Mouse (Mus musculus): ENCODE measurements around the gene Zc3h14. TPM values are rescaled to one million over a fixed set of nuclear protein-coding genes. Genes with fewer than 3 reads are reported as not detected.
A peak's percentile ranks its signal among the peaks of the same experiment; 100 is the strongest.

The Zc3h14 gene
- polyA plus RNA-seq, 1 experiment from 2014 or later: 117 TPM

- H3K9me3 ChIP-seq: no peaks in the 10 kb centered on the region
- no peak overlapping the region for H3K9ac ChIP-seq
- no peak overlapping the region for H3K4me2 ChIP-seq
- no peak for ATAC-seq (ENCODE audit: low read depth)
- peaks cover 6% of the 10 kb centered on the region for H3K4me1 ChIP-seq (replicated peaks)
- no peak overlapping the region for H3K4me3 ChIP-seq
- no peaks in the 10 kb centered on the region for H3K36me3 ChIP-seq
- H3K27me3 ChIP-seq: no peaks in the 10 kb centered on the region
- no peak overlapping the region for H3K27ac ChIP-seq (replicated peaks)
- WGBS: 89% methylated on average over 7 of the region's 7 CpGs
Observed at GRCm38 (mm10) chr12:98726078-98726477, 20.7 kb upstream of the Zc3h14 start.

GRCm38 (mm10) chr12:98727186-98727585 is 19.6 kb upstream of the Zc3h14 start:
- Histone ChIP-seq H3K27ac (replicated peaks) (no peak overlapping the region), H3K4me2 (no peak overlapping the region), H3K36me3 (no peaks in the 10 kb centered on the region), H3K27me3 (no peaks in the 10 kb centered on the region), H3K9me3 (no peaks in the 10 kb centered on the region), H3K9ac (no peak overlapping the region), H3K4me3 (no peak overlapping the region), H3K4me1 (replicated peaks) (peaks cover 11% of the 10 kb centered on the region)
- no peak for ATAC-seq (ENCODE audit: low read depth)
- 85% methylated on average over 7 of the region's 7 CpGs for WGBS

GRCm38 (mm10) chr12:98730682-98731081 is 16.1 kb upstream of the Zc3h14 start:
- Histone ChIP-seq H3K4me2 (no peak overlapping the region), H3K9ac (no peak overlapping the region), H3K4me1 (replicated peaks) (peaks cover 36% of the 10 kb centered on the region), H3K9me3 (no peaks in the 10 kb centered on the region), H3K36me3 (no peaks in the 10 kb centered on the region), H3K4me3 (no peak overlapping the region), H3K27ac (replicated peaks) (no peak overlapping the region), H3K27me3 (no peaks in the 10 kb centered on the region)
- no peak for ATAC-seq (ENCODE audit: low read depth)
- WGBS: 76% methylated on average over 11 of the region's 11 CpGs

GRCm38 (mm10) chr12:98733165-98733564 is 13.6 kb upstream of the Zc3h14 start:
- no peaks in the 10 kb centered on the region for H3K9me3 ChIP-seq
- H3K4me1 ChIP-seq (replicated peaks): peaks cover 49% of the 10 kb centered on the region
- H3K4me2 ChIP-seq: peak overlapping the region; percentile 86
- no peak for ATAC-seq (ENCODE audit: low read depth)
- H3K4me3 ChIP-seq: peak overlapping the region; percentile 64
- no peaks in the 10 kb centered on the region for H3K36me3 ChIP-seq
- no peak overlapping the region for H3K27ac ChIP-seq (replicated peaks)
- H3K9ac ChIP-seq: peak overlapping the region; percentile 76
- 64% methylated on average over 3 of the region's 3 CpGs for WGBS
- H3K27me3 ChIP-seq: peaks cover 11% of the 10 kb centered on the region

GRCm38 (mm10) chr12:98733776-98734175 is 13.0 kb upstream of the Zc3h14 start:
- Histone ChIP-seq H3K4me1 (replicated peaks) (peaks cover 51% of the 10 kb centered on the region), H3K36me3 (no peaks in the 10 kb centered on the region), H3K4me3 (peak overlapping the region; percentile 64), H3K4me2 (peak overlapping the region; percentile 86), H3K27ac (replicated peaks) (no peak overlapping the region), H3K9ac (peak overlapping the region; percentile 76), H3K9me3 (no peaks in the 10 kb centered on the region), H3K27me3 (peaks cover 17% of the 10 kb centered on the region)
- ATAC-seq (ENCODE audit: low read depth): no peak
- WGBS: 11% methylated on average over 12 of the region's 12 CpGs

- peaks cover 23% of the 10 kb centered on the region for H3K27me3 ChIP-seq
- ATAC-seq (ENCODE audit: low read depth): peak; percentile 91
- H3K27ac ChIP-seq (replicated peaks): peak overlapping the region; percentile 72
- H3K9ac ChIP-seq: peak overlapping the region; percentile 76
- H3K36me3 ChIP-seq: no peaks in the 10 kb centered on the region
- under 1% methylated on average over 30 of the region's 30 CpGs for whole genome bisulfite sequencing
- H3K4me1 ChIP-seq (replicated peaks): peaks cover 51% of the 10 kb centered on the region
- H3K4me3 ChIP-seq: peak overlapping the region; percentile 64
- H3K4me2 ChIP-seq: peak overlapping the region; percentile 86
- H3K9me3 ChIP-seq: no peaks in the 10 kb centered on the region
Observed at GRCm38 (mm10) chr12:98734246-98734879, 12.4 kb upstream of the Zc3h14 start.

GRCm38 (mm10) chr12:98734880-98735801 is 11.6 kb upstream of the Zc3h14 start:
- Histone ChIP-seq H3K4me3 (peak overlapping the region; percentile 64), H3K4me2 (peak overlapping the region; percentile 86), H3K4me1 (replicated peaks) (peaks cover 51% of the 10 kb centered on the region), H3K9me3 (no peaks in the 10 kb centered on the region), H3K27ac (replicated peaks) (peak overlapping the region; percentile 43; the same call in 1 of the 2 replicates), H3K36me3 (no peaks in the 10 kb centered on the region), H3K9ac (peak overlapping the region; percentile 76), H3K27me3 (peaks cover 23% of the 10 kb centered on the region)
- peak; percentile 20 for ATAC-seq (ENCODE audit: low read depth)
- 11% methylated on average over 22 of the region's 22 CpGs for WGBS

- ATAC-seq (ENCODE audit: low read depth): peak; percentile 54
- no peaks in the 10 kb centered on the region for H3K36me3 ChIP-seq
- peak within 1 kb of the TSS; percentile 87 for H3K9ac ChIP-seq
- peaks cover 29% of the 10 kb centered on the region for H3K27me3 ChIP-seq
- peak within 1 kb of the TSS; percentile 72 for H3K4me3 ChIP-seq
- no peaks in the 10 kb centered on the region for H3K9me3 ChIP-seq
- peaks cover 40% of the 10 kb centered on the region for H3K4me1 ChIP-seq (replicated peaks)
- under 1% methylated on average over 67 of the region's 75 CpGs for WGBS
- H3K4me2 ChIP-seq: peak within 1 kb of the TSS; percentile 93
- peak within 1 kb of the TSS; percentile 68 for H3K27ac ChIP-seq (replicated peaks)
Observed at GRCm38 (mm10) chr12:98736951-98737800, 9.6 kb upstream of the Zc3h14 start, which contains the start of gene Ptpn21. Gene Ptpn21, minus strand, starts transcription at chr12:98737405.

- H3K4me1 ChIP-seq (replicated peaks): peaks cover 33% of the 10 kb centered on the region
- H3K27ac ChIP-seq (replicated peaks): no peak overlapping the region
- peak overlapping the region; percentile 87 for H3K9ac ChIP-seq
- peak overlapping the region; percentile 93 for H3K4me2 ChIP-seq
- peak overlapping the region; percentile 72 for H3K4me3 ChIP-seq
- H3K36me3 ChIP-seq: no peaks in the 10 kb centered on the region
- peaks cover 29% of the 10 kb centered on the region for H3K27me3 ChIP-seq
- ATAC-seq (ENCODE audit: low read depth): no peak
- H3K9me3 ChIP-seq: no peaks in the 10 kb centered on the region
- 10% methylated on average over 7 of the region's 7 CpGs for WGBS
Observed at GRCm38 (mm10) chr12:98737801-98738350, 8.9 kb upstream of the Zc3h14 start.

- H3K36me3 ChIP-seq: no peaks in the 10 kb centered on the region
- no peak overlapping the region for H3K9ac ChIP-seq
- no peaks in the 10 kb centered on the region for H3K9me3 ChIP-seq
- H3K27ac ChIP-seq (replicated peaks): no peak overlapping the region
- no peak overlapping the region for H3K4me3 ChIP-seq
- WGBS: 43% methylated on average over 3 of the region's 3 CpGs
- no peak overlapping the region for H3K4me2 ChIP-seq
- H3K4me1 ChIP-seq (replicated peaks): peaks cover 15% of the 10 kb centered on the region
- peak; percentile 61; the same call in 1 of the 2 replicates for ATAC-seq (ENCODE audit: low read depth)
- H3K27me3 ChIP-seq: peaks cover 29% of the 10 kb centered on the region
Observed at GRCm38 (mm10) chr12:98741011-98741501, 5.7 kb upstream of the Zc3h14 start.

- ATAC-seq (ENCODE audit: low read depth): no peak
- Histone ChIP-seq H3K9me3 (no peaks in the 10 kb centered on the region), H3K4me2 (no peak overlapping the region), H3K9ac (no peak overlapping the region), H3K4me3 (no peak overlapping the region), H3K27ac (replicated peaks) (no peak overlapping the region), H3K27me3 (0 out of 2 replicates have a peak, but pooled peaks cover 5% of the 10 kb centered on the region), H3K4me1 (replicated peaks) (peaks cover 30% of the 10 kb centered on the region), H3K36me3 (no peaks in the 10 kb centered on the region)
- WGBS: 75% methylated on average over 4 of the region's 4 CpGs
Observed at GRCm38 (mm10) chr12:98745626-98746025, 1.1 kb upstream of the Zc3h14 start.
